Mouse (Mus musculus): ENCODE data around the gene Kri1.
"Not testable (repeated sequence)": the region's sequence is repeated elsewhere in the genome, so short reads cannot be mapped to it uniquely, and the experiment has no call there.

Kri1 gene

DNA sequence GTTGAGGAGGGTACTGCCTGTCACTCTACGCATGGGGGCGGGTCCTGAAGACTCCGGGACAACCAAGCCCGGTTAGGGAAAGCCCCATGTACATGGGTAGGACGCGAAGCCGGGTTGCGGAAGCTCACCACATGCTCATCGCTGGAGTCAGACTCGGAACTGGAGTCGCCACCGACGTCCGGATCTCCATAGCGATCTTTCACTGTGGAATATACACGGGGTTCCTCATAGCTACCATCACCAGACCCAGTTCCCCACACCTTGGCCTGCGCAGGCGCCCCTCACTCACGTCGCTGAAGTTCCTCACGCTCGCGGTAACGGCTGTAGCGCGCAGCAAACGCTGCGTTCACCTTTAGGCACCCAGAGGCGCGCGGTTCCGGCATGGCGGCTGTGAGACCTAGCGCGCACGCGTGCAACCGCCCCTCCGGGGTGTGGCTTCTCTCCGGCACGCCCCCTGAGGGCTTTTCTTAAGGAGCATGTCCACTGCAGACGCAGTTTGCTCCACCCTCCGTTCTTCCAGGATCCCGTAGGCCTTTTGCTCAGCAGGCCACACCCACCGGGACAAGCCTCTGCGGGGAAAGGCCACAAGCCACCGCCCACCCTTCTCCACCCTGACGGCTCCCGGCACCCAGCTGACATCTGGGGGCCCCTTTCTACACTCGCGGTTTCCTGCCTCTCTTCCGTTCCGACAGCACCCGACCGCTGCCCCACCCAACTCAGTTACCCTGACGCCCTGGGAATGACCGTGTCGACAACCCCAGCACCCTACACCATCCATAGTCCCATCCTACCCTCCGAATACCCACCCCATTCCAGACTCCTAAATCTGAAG is at the start of gene Kri1:
Gene Kri1 (minus strand): TSS at position 399 of the 832 bp plus-strand sequence.
- DNase-seq (ENCODE audit: low read depth), result peak; percentile 99

GRCm38 (mm10) chr9:21336491-21336890 is 48.7 kb upstream of the Kri1 start:
- no peak for DNase-seq (ENCODE audit: low read depth)

DNA sequence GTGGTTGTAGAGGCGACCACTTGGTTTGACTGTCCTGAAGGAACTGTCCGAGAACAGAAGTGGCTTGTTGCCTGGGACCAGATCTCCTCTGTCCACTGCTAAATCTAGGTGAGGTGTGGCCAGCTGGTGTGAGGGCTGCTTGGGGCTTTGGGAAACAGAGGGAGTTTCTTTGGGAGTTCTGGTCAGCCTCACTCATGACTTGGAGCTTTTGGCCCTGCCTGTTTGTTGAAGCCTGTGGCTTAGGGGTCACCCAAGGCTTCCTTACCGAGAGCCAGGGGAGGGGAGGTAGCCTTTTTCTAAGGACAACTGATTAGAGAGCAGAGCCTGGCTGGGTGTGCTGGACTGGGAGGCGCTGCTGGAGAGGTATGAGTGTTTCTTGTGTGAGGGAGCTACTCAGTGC is 47.6 kb upstream of the Kri1 start:
- no peak for DNase-seq (ENCODE audit: low read depth)

DNA sequence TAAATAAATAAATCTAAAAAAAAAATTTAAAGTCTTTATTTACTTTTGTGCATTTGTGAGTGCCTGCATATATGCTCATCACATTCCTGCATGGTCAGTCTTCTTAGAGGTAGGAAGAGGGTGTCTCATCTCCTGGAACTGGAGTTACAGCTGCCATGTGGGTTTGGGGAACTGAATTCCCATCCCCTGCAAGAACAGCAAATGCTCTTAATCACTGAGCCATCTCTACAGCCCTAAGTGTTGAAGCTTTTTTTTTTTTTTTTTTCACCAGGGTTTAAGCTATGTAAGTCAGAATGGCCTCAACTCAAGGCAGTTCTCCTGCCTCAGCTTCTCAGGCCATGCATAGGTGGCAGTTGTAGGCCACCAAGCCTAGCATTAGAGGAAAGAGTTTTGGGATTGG is 47.0 kb upstream of the Kri1 start:
- no peak for DNase-seq (ENCODE audit: low read depth)

- DNase-seq (ENCODE audit: low read depth), result no peak
These were observed 45.8 kb upstream of the Kri1 start for GRCm38 (mm10) chr9:21333523-21333922.

- DNase-seq (ENCODE audit: low read depth), result peak; percentile 60
These were observed 44.6 kb upstream of the Kri1 start for GRCm38 (mm10) chr9:21332161-21333061.

DNA sequence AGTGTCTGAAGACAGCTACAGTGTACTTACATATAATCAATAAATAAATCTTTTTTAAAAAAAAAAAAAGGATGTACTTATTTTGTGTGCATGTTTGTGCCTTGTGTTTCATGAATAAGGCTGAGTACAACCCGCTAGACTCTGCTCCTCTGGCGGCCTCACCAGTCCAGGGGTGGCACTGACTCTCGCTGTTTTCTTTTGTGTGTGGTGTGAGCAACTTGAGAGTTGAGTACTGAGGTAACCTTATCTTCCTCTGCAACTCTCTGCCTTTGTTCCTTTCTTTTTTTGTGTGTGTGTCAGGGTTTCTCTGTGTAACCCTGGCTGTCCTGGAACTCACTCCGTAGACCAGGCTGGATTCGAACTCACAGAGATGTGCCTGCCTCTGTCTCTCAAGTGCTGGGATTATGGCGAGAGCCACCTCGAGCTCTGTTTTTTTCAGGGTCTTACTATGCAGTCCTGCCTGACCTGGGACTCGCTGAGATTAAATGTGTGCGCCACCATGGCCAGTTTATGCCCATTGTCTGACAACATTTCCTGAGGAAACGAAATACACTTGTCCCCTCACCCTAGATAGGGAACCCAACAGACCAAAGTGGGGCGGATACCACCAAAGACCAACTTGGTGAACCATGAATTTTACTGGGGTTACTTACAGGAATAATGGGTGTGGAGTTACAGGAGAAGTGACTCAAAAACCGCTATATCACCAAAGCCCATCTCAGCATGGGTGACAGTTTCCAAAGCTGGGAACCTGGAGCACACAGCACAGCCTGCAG is 43.8 kb upstream of the Kri1 start:
- DNase-seq (ENCODE audit: low read depth), result no peak

DNA sequence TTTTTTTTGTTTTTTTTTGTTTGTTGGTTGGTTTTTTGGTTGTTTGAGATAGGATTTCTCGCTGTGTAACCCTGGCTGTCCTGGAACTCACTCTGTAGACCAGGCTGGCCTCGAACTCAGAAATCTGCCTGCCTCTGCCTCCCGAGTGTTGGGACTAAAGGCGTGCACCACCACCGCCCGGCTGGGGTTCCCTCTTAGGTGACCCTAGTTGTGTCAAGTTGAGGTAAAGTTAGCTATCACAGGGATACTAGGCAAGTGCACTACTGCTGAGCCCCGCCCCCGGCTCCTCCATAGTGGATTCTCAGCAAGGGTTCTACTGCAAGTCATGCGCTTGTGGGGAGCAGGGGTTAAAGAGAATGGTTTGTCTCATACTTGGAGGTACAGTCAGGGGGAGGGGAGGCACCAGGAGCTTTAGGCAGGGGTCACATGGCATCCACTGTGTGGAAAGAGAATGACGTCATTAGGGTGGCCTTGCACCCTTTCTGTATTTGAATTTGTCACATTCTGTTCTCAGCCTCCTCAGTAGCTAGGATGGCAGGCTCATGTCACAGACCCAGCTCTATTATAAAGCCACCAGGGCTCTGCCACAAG is 42.0 kb upstream of the Kri1 start:
- no peak for DNase-seq (ENCODE audit: low read depth)

DNA sequence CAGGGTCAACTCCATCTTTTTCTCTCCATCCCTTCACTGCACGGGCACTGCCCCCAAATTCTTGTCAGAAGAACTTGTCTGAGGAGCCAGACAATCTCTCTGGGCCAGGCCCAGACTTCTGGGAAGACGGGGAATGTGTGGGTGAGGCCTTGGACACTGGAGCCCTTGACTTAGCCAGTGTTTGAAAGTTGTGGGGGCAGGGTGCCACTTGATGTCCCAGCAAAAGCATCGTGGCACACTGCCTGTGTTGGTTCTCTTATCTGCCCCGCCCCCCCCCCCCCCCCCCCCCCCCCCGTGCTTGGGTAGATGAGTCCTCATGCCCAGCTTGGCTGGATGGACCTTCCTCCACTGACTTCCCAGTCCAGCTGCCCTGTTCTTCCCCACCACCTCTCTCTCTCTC is 41.3 kb upstream of the Kri1 start:
- DNase-seq (ENCODE audit: low read depth), result no peak

DNA sequence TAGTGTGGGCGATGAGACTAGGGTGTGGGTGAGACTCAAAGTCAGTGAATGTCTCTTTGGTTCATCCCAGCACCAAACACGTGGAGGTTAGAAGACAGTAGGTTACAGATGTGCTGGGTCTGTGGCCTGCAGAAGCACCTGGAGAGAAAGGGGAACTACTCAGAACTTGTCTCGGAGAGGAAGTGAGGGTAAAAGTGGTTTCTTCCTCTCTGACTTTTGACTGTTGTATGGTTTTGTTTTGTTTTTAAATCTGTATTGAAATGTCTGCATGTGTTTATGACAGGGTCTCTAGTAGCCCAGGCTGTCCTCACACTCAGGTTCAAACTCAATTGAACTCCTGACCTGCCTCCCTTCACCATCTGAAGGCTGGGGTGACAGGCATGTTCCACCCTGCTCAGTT is 40.3 kb upstream of the Kri1 start:
- DNase-seq (ENCODE audit: low read depth), result peak; percentile 48

DNA sequence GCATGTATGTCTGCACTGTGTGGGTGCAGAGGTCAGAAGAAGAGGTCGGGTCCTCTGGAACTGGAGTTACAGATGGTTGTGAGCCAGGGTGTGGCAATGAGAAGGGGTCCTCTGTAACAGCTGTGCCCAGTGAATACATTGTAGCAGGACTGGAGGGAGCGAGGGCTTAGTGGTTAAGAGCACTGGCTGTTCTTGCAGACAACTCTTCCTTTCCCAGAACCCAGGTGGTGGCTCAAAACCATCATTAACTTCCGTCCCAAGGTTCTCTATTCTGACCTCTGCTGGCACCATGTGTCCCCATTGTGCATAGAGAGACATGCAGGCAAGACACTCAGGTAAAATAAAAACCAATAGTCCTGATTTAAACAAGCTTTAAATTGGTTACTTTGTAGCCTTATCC is 39.8 kb upstream of the Kri1 start:
- DNase-seq (ENCODE audit: low read depth), result no peak

DNA sequence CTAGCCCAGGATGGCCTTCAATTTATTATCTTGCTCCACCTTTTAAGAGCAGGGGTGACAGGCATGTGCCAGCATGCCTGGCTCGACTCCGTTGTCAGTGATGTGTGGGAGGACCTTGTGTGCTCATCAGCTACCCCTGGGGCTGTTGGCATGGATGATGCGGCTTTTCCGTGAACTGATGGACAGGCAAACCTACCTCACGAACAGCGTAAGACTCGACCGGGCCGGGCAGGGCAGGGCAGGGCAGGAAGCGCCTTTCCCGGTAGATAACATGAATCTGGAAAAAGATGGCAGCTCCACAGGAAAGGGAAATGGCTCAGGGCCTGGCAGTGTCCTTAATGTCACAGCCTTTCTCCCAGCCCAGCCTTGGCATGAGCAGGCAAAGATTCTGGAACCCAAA is 36.5 kb upstream of the Kri1 start:
- no peak for DNase-seq (ENCODE audit: low read depth)

GRCm38 (mm10) chr9:21322917-21323297 is 35.1 kb upstream of the Kri1 start:
- not testable (repeated sequence) for DNase-seq (ENCODE audit: low read depth)

DNA sequence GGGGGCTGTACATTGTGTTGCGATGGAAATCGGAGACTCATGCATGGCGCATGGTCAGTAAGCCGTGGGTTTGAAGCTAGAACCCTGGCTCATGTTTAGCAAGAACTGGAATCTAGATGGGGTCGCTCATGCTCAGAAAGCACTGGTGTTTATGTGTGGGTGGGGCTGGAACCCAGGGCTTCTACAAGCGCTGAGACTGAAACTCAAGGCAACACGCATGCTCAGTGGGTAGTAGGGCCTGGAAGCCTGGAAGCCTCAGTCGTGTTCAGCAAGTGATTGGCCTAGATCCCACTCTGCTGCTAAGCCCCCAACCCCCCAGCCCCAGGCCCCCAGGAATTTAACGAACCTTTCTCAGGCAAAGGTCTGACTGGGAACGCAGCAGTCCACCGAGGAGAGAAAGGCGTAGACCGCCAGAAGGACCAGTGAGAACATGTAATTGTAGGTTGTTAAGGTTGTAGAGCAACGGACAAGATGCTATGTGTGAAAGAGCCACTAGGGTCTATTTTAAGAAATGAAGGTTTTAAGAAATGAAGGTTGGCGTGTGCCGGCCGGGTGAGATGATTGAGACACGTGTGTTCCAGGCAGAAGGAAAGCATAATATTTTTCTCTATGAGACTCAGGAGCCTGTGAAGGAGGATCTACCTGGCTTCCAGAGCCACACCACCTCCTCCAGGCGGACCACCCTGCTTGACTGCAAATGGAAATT is 34.6 kb upstream of the Kri1 start:
- DNase-seq (ENCODE audit: low read depth), result no peak

DNA sequence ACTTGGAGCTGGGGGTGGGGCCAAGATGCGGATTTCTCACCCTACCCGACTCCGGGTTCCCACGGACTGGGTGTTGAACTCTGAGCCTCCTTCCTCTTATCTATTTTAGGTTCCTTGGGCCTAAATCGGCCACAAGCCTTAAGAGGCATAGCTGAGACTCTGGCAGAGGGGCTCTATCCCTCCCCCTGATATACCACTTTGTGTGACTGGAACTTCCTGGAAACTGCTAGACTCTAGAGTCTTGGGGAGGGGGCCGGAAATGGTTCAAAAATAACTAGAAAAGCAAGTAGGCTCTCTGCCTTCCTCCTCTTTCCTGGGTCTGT is 33.7 kb upstream of the Kri1 start:
- DNase-seq (ENCODE audit: low read depth), result peak; percentile 61

DNA sequence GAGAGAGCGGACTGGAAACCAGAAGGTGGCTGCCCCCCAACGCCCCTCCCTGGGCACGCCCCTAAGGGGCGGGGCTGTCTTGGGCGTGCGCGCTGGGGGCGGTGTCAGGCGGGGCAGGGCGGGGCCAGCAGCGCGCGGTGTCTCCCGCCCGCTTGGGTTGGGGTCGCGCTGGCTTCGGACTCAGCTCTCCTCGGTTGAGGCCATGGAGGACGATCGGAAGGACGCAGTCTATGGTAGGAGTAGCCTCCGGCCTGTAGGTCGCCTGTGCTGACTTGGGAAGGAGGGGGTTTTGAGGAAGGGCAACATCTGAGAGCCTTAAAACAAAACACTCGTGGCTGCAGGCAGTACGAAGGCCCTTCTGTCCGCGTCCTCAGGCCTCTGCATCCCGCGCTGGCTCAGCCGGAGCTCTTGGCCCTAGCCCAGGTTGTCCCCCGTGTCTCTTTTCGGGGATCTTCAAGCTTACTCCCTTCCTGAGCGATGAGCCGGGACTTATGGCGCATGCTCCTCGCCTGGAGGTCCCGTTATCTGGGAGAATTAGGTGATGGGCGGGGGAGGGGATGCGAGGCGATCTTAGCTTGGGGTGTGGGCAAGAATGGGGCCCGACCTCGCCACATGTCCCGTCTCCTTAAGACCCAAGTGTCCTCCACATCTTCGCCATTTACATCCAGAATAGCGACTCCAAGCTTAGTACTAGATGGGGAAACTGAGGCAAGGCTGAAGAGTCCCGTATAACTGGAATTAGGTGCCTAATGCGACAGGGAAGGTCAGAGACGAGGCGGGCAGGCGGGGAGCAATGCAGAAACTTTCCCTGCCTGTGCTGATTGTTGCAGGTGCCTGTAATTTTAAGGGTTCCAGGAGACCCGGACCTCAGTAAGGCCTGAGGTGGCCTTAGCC is 33.1 kb upstream of the Kri1 start, which contains the start of gene Slc44a2:
Gene Slc44a2 (plus strand): TSS at position 80 of the 894 bp plus-strand sequence.
- DNase-seq (ENCODE audit: low read depth), result peak; percentile 76

DNA sequence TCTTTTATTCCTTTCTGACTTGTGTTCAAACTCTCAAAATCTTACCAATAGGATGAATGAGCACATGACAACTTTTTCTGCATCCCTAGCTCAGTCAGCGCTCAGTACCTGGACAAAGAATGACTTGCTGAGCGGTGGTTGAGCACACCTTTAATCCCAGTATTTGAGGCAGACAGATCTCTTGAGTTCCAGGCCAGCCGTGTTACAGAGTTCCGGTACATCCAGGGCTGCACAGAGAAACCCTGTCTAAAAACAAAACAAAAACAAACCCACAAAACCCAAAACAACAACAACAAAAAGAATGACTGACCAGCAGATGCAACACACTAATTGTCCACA is 32.5 kb upstream of the Kri1 start:
- no peak for DNase-seq (ENCODE audit: low read depth)

DNA sequence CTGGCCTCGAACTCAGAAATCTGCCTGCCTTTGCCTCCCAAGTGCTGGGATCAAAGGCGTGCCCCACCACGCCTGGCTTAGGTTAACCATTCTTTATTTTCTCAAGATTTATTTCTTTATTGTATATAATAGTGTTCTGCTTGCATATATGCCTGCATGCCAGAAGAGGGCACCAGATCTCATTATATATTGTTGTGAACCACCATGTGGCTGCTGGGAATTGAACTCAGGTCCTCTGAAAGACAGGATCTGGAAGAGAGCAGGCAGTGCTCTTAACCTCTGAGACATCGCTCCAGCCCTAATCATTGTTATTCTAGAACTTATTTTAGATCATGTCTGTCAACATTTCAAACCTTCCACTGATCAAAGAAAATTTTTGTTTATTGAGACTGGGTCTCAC is 31.7 kb upstream of the Kri1 start:
- no peak for DNase-seq (ENCODE audit: low read depth)

DNA sequence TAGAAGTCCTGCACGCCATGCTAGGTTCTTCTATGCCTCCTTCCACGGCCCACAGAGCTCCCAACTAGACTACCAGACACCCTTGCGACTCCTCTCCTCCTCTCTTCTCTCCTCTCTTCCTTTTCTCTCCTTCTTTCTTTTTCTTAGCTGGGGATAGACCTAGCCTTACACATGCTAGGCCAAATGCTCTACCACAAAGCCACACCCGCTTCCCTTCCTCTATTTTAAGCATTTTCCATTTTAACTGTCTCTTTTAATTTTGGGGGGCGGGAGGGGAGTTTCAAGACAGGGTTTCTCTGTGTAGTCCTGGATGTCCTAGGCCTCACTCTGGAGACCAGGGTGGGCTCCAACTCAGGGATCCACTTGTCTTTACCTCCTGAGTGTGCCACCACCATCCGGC is 31.0 kb upstream of the Kri1 start:
- no peak for DNase-seq (ENCODE audit: low read depth)

DNA sequence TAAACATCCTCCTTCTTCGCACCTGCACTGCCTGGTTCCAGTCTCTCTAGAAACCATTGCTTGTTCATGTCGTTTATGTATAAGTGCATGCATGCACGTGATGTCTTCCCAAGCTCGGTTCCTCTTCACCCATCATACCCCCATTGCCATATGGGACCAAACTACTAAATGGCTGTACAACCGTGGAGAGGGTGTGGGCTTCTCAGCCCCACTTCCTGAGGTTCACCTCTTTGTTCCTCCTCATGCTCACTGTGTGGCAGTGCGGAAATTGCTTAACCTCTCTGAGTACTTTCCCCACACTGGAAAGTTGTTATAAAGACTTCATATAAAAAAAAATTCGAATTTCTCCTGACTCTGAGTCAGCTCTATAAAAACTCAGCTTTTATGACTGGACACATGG is 28.9 kb upstream of the Kri1 start:
- no peak for DNase-seq (ENCODE audit: low read depth)

GRCm38 (mm10) chr9:21315421-21315820 is 27.7 kb upstream of the Kri1 start:
- no peak for DNase-seq (ENCODE audit: low read depth)
